Mouse (Mus musculus): Measurements from ENCODE around the gene Srcin1.

DNA sequence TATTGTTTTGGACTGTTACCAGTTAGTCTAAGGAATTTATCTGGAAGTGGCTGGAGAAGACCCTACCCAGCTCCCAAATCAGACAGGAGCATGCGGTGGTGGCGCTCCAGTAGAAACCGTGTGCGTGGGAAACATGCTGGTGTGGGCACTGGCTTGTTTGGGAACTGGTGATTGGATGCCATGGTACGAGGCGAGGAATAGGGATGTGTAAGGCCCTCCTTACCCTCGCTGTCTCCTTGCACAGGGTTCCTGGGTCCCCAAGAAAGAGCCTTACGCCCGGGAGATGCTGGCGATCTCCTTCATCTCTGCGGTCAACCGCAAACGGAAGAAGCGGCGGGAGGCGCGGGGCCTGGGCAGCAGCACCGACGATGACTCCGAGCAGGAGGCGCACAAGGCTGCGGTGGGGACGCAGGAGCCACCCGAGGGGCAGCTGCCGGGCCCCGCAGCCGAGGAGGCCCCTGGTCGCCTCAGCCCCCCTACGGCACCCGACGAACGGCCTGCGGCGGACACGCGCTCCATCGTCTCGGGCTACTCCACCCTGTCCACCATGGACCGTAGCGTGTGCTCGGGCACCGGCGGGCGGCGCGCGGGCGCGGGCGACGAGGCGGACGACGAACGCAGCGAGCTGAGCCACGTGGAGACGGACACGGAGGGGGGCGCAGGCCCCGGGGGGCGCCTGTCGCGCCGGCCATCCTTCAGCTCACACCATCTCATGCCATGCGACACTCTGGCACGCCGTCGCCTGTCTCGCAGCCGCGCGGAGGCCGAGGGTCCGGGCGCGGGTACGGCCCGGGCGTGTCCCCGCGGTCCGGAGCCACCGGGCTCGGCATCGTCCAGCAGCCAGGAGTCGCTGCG lies 75.9 kb downstream of the Srcin1 start, which contains the start of gene 4933428G20Rik:
- no peak for TF ChIP-seq GATA1 (IDR thresholded peaks at IDR 0.05; ENCODE audit: borderline replicate concordance, low read length)
- TF ChIP-seq FLI1 (IDR thresholded peaks at IDR 0.05; ENCODE audit: low read length): no peak
